Mouse (Mus musculus) CH12.LX (cell line): ENCODE results near the gene Scn4a. TPM values are rescaled to one million over a fixed set of nuclear protein-coding genes. Genes with fewer than 3 reads are reported as not detected.

Experiments
- DNase-seq: peaks from one replicate; pipeline ENCODE4 v3.0.0-alpha.2; 2013; ENCODE audit errors: extremely low read depth
- H3K27ac ChIP-seq: 2 replicates; pipeline ENCODE4 v1.5.1; 2012; ENCODE audit warnings: low read depth, mild to moderate bottlenecking, control low read depth, moderate library complexity; ENCODE audit not compliant: insufficient read depth
- H3K27me3 ChIP-seq: replicated peaks from 2 replicates; pipeline ENCODE3; 2012; ENCODE audit warnings: inconsistent platforms
- H3K36me3 ChIP-seq, 2 experiments: replicated peaks in 1 of 2; 2 replicates each; pipeline versions ENCODE3 to v1.6.1; 2012; ENCODE audit warnings: inconsistent platforms in 1 of 2, low read length in 1 of 2, mild to moderate bottlenecking in 1 of 2, mixed read lengths in 1 of 2, moderate library complexity in 1 of 2; ENCODE audit not compliant: control insufficient read depth in 1 of 2, insufficient read depth in 1 of 2
- H3K4me1 ChIP-seq, 2 experiments: 2 replicates each; pipeline ENCODE4 v1.6.1; 2012; ENCODE audit warnings: inconsistent platforms in 1 of 2, moderate library complexity in 1 of 2; ENCODE audit not compliant: insufficient read depth in 2 of 2, control insufficient read depth in 1 of 2
- H3K4me2 ChIP-seq: 2 replicates; pipeline ENCODE4 v1.6.1; 2012; ENCODE audit warnings: low read depth, mild to moderate bottlenecking, control low read depth; ENCODE audit not compliant: poor library complexity, insufficient read depth, severe bottlenecking
- H3K4me3 ChIP-seq, 3 experiments: fragments of 150-350 bp in 1 of 3; sonication (generic) in 1 of 3; replicated peaks in 1 of 3; 2 replicates each; pipeline versions ENCODE3 to v1.5.1; 2011 to 2012; ENCODE audit warnings: low read depth in 2 of 3, low read length in 2 of 3, mild to moderate bottlenecking in 2 of 3, moderate library complexity in 2 of 3, control low read depth in 1 of 3, improper control_type of control experiment in 1 of 3, inconsistent platforms in 1 of 3, mixed read lengths in 1 of 3; ENCODE audit not compliant: poor library complexity in 1 of 3
- H3K79me2 ChIP-seq: replicated peaks from 2 replicates; pipeline ENCODE4 v1.6.1; 2012; ENCODE audit warnings: mild to moderate bottlenecking, moderate library complexity; ENCODE audit not compliant: control insufficient read depth, poor library complexity, insufficient read depth, severe bottlenecking; ENCODE audit errors: extremely low read depth
- H3K9ac ChIP-seq: 2 replicates; pipeline ENCODE4 v1.6.1; 2012; ENCODE audit warnings: low read depth, mild to moderate bottlenecking, control low read depth, moderate library complexity; ENCODE audit not compliant: insufficient read depth
- H3K9me3 ChIP-seq: replicated peaks from 2 replicates; pipeline ENCODE3; 2012; ENCODE audit warnings: low read length, inconsistent platforms, mixed read lengths
- BHLHE40 ChIP-seq: IDR thresholded peaks from 2 replicates; pipeline ENCODE4 v1.6.1; 2011; ENCODE audit warnings: mild to moderate bottlenecking, low read depth, low read length, improper control_type of control experiment
- CTCF ChIP-seq, 2 experiments: IDR thresholded peaks in 1 of 2; conservative IDR thresholded peaks in 1 of 2; 2 replicates each; pipeline ENCODE4 v1.5.1; 2011 to 2012; ENCODE audit warnings: low read depth in 2 of 2, low read length in 2 of 2, improper control_type of control experiment in 1 of 2, inconsistent platforms in 1 of 2, mild to moderate bottlenecking in 1 of 2, moderate library complexity in 1 of 2
- JUN ChIP-seq: IDR thresholded peaks from 2 replicates; pipeline ENCODE4 v1.6.1; 2011; ENCODE audit warnings: low read depth, mild to moderate bottlenecking, low read length, improper control_type of control experiment, moderate library complexity; ENCODE audit not compliant: insufficient read depth
- JUND ChIP-seq: conservative IDR thresholded peaks from 2 replicates; pipeline ENCODE4 v1.6.1; 2011; ENCODE audit warnings: low read depth, low read length, improper control_type of control experiment
- MAZ ChIP-seq: IDR thresholded peaks from 2 replicates; pipeline ENCODE4 v1.6.1; 2012; ENCODE audit warnings: low read depth, mild to moderate bottlenecking, inconsistent platforms, low read length, improper control_type of control experiment, moderate library complexity
- MEF2A ChIP-seq: IDR thresholded peaks from 2 replicates; pipeline ENCODE4 v1.6.1; 2014; ENCODE audit warnings: low read depth, mild to moderate bottlenecking, inconsistent platforms, low read length, improper control_type of control experiment, borderline replicate concordance
- MXI1 ChIP-seq: IDR thresholded peaks from 2 replicates; pipeline ENCODE4 v1.6.1; 2011; ENCODE audit warnings: mild to moderate bottlenecking, low read depth, low read length, improper control_type of control experiment
- NELFE ChIP-seq: IDR thresholded peaks from 2 replicates; pipeline ENCODE4 v1.6.1; 2011; ENCODE audit warnings: low read depth, low read length, improper control_type of control experiment
- POLR2A ChIP-seq: IDR thresholded peaks from 2 replicates; pipeline ENCODE4 v1.6.1; 2011; ENCODE audit warnings: low read depth, mild to moderate bottlenecking, improper control_type of control experiment, low read length
- POLR2AphosphoS2 ChIP-seq: IDR thresholded peaks from 2 replicates; pipeline ENCODE4 v1.6.1; 2011; ENCODE audit warnings: low read depth, low read length, improper control_type of control experiment
- RCOR1 ChIP-seq: conservative IDR thresholded peaks from 2 replicates; pipeline ENCODE4 v1.6.1; 2012; ENCODE audit warnings: low read depth, mild to moderate bottlenecking, inconsistent platforms, low read length, improper control_type of control experiment
- TBP ChIP-seq: conservative IDR thresholded peaks from 2 replicates; pipeline ENCODE4 v1.6.1; 2011; ENCODE audit warnings: low read depth, low read length, improper control_type of control experiment
- UBTF ChIP-seq: IDR thresholded peaks from 2 replicates; pipeline ENCODE4 v1.6.1; 2012; ENCODE audit warnings: low read depth, mild to moderate bottlenecking, inconsistent platforms, low read length, improper control_type of control experiment, moderate library complexity
- USF1 ChIP-seq: IDR thresholded peaks from 2 replicates; pipeline ENCODE4 v1.6.1; 2014; ENCODE audit warnings: low read depth, mild to moderate bottlenecking, inconsistent platforms, low read length, improper control_type of control experiment
- USF2 ChIP-seq: conservative IDR thresholded peaks from 2 replicates; pipeline ENCODE4 v1.6.1; 2011; ENCODE audit warnings: low read depth, low read length, improper control_type of control experiment
- ZMIZ1 ChIP-seq: IDR thresholded peaks from 2 replicates; pipeline ENCODE4 v1.6.1; 2012; ENCODE audit warnings: low read depth, mild to moderate bottlenecking, inconsistent platforms, low read length, improper control_type of control experiment
- ZNF384 ChIP-seq: IDR thresholded peaks from 2 replicates; pipeline ENCODE4 v1.6.1; 2012; ENCODE audit warnings: low read depth, low read length, improper control_type of control experiment, inconsistent platforms
- dilution Hi-C: fragments of 300-500 bp; cut with MboI; formaldehyde crosslinking; loops from 2 replicates; pipeline ENCODE4 v1.14.3; 2020; ENCODE audit warnings: low sequenced_read_pairs; ENCODE audit not compliant: extremely low pct_unique_long_range_greater_than_20kb, extremely low pct_ligation_motif_present
- in situ Hi-C: fragments of 300-500 bp; cut with MboI; formaldehyde crosslinking; loops from 3 replicates; pipeline ENCODE4 v1.14.3; 2019; ENCODE audit warnings: low sequenced_read_pairs, low pct_ligation_motif_present, low pct_unique_long_range_greater_than_20kb, mixed read lengths
- polyA plus RNA-seq: library from polyadenylated mRNA; unstranded; fragments of >175 nt; gene quantifications from 2 replicates; pipeline ENCODE4 v1.2.1, GENCODE M21; 2012; ENCODE audit warnings: low read depth; ENCODE audit not compliant: insufficient read length
- total RNA-seq, 2 experiments: library from RNA; depleted of rRNA; stranded (reverse); fragments of 300-350 nt in 1 of 2; fragments of >200 nt in 1 of 2; gene quantifications; 2 replicates each; pipeline ENCODE4 v1.2.3; 2012 to 2014

Gene Scn4a
- total and polyA plus RNA-seq, 3 experiments, result 0.55 to 0.97 (median 0.64) TPM

- TF ChIP-seq USF1, result no peak
- Histone ChIP-seq H3K4me2 (no peak overlapping the region), H3K4me3 (no peak overlapping the region), H3K27ac (no peak overlapping the region), H3K79me2 (no peaks in the 10 kb centered on the region), H3K9me3 (no peaks in the 10 kb centered on the region), H3K4me1 (peaks cover 0 to 8% of the 10 kb centered on the region in 2 experiments; a peak in 1 of 4 replicates), H3K9ac (no peak overlapping the region), H3K27me3 (peaks cover 6% of the 10 kb centered on the region), H3K36me3 (no peaks in the 10 kb centered on the region)
- in situ Hi-C loops, result no loop called here
- no peak for DNase-seq
- dilution Hi-C loops, result no loop called here
Measured at GRCm38 (mm10) chr11:106283371-106283770, 69.7 kb downstream of the Scn4a start.

DNA sequence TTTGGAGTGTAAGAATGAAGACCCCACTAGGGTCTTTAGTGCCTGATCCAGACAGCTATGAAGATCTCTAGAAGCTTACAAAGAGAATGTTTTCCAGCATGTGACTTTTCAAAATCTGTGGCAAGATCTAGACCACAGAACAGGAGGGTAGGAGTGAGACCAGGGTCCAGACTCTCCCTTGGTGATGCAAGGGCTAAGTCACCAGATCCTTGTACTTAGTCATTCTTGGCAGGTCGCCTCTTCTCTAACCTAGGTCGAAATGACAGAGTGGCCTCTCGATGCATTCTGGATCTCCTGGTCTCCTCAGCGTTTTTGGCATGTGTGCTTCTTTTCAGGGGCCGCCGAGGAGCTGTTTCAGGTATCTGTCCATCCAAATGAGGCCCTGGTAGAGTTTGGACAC is 70.6 kb downstream of the Scn4a start:
- no peak for TF ChIP-seq MEF2A
- no peak for TF ChIP-seq POLR2A
- TF ChIP-seq RCOR1, result no peak
- no peak for TF ChIP-seq ZNF384
- no peak for TF ChIP-seq MXI1
- TF ChIP-seq BHLHE40, result no peak
- TF ChIP-seq CTCF (conservative IDR thresholded peaks at IDR 0.05 in 1 of 2, IDR thresholded peaks at IDR 0.05 in 1 of 2; ENCODE audit: low read depth in 2 of 2, low read length in 2 of 2), result no peak
- no peak for TF ChIP-seq USF1
- TF ChIP-seq USF2, result no peak
- no peak for TF ChIP-seq JUN
- no peak for TF ChIP-seq UBTF
- no peak for TF ChIP-seq MAZ
- TF ChIP-seq NELFE, result no peak
- TF ChIP-seq JUND, result no peak
- no peak for TF ChIP-seq ZMIZ1
- no peak for TF ChIP-seq POLR2AphosphoS2
- TF ChIP-seq TBP, result no peak
- TF ChIP-seq, all 38 proteins: peak for 0
- H3K4me3 ChIP-seq, result no peak overlapping the region
- in situ Hi-C loops, result no loop called here

More for the DNA sequence above, 70.6 kb downstream of the Scn4a start:
- H3K4me2 ChIP-seq, result no peak overlapping the region
- no peaks in the 10 kb centered on the region for H3K9me3 ChIP-seq
- H3K4me1 ChIP-seq, result peaks cover 0 to 8% of the 10 kb centered on the region in 2 experiments; a peak in 1 of 4 replicates
- no peak overlapping the region for H3K9ac ChIP-seq
- no peak for DNase-seq
- peaks cover 6% of the 10 kb centered on the region for H3K27me3 ChIP-seq
- H3K79me2 ChIP-seq, result no peaks in the 10 kb centered on the region
- no peaks in the 10 kb centered on the region for H3K36me3 ChIP-seq
- dilution Hi-C loops, result no loop called here
- H3K27ac ChIP-seq, result no peak overlapping the region
